Mouse (Mus musculus) neutrophil, adult 5-6 weeks (primary cell): ENCODE measurements around the gene Fut2. TPM values are rescaled to one million over a fixed set of nuclear protein-coding genes. Genes with fewer than 3 reads are reported as not detected.

Experiments used
- ATAC-seq: fragments of 151-379, 151-347 bp; 2 replicates; pipeline ENCODE4 v1.8.0; 2017; ENCODE audit warnings: mild to moderate bottlenecking, moderate TSS enrichment; ENCODE audit not compliant: insufficient number of reproducible peaks, poor library complexity, low FRiP score, severe bottlenecking; ENCODE audit errors: extremely low read depth
- total RNA-seq: library from RNA; stranded (forward); fragments of 200-1000 nt; gene quantifications from 2 replicates; pipeline ENCODE4 v1.2.3, GENCODE M21; 2017

The Fut2 gene
- total RNA-seq, 1 experiment from 2014 or later = 0.35 TPM

DNA sequence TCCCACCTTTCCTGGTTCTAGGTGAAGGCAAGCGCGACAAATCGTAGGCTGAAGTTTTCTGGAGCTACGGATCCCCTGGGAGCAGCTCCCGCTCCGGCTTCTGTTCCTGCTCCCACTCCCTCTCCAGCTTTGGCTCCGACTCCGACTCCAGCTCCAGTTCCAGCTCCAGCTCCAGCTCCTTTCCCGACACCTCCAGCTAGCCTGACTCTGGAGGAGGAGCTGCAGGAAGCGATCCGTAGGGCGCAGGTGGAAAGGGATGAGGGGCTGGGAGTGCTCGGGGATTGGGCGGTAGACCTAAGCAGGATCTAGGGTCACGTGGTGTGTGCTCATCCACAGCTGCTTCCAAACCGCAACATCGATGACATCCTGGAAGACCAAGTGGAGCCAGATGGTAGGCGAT lies 22.0 kb downstream of the Fut2 start:
- no peak for ATAC-seq

DNA sequence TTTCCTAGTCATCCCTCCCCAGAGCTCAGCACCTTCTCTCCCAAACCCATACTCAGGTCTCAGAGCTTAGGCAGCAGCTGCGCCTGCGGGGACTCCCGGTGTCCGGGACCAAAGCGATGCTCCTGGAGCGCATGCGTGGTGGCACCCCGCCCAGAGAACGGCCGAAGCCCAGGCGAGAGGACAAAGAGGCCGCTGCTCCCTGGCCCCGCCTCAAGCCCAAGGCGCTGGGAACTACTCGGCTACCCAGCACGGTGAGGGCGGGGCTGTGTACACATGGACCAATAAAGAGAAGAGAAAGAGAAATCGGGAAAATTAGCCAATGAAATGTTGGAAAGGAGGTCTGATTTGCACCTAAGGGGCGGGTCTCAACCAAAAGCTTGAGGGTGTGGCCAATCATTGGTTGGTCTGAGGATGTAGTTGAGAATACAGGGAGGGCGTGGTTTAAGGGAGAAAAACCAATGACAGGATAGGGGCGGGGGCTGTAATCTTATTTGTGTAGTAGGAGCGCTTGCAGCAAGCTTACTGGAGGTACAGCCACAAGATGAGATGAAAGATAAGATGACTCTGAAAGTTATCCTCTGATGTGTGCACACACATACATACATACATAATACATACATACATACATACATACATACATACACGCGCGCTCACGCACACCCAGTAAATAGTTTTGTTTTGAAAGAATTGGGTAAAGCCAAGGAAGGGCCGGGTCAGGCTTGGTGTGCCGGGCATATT lies 22.6 kb downstream of the Fut2 start:
- peak; percentile 51; the same call in 1 of the 2 replicates for ATAC-seq

GRCm38 (mm10) chr7:45642503-45643255 lies 23.5 kb downstream of the Fut2 start:
- no peak for ATAC-seq

GRCm38 (mm10) chr7:45642083-45642482 lies 24.1 kb downstream of the Fut2 start:
- ATAC-seq = no peak

- no peak for ATAC-seq
Observed at GRCm38 (mm10) chr7:45641391-45642040, 24.7 kb downstream of the Fut2 start.

DNA sequence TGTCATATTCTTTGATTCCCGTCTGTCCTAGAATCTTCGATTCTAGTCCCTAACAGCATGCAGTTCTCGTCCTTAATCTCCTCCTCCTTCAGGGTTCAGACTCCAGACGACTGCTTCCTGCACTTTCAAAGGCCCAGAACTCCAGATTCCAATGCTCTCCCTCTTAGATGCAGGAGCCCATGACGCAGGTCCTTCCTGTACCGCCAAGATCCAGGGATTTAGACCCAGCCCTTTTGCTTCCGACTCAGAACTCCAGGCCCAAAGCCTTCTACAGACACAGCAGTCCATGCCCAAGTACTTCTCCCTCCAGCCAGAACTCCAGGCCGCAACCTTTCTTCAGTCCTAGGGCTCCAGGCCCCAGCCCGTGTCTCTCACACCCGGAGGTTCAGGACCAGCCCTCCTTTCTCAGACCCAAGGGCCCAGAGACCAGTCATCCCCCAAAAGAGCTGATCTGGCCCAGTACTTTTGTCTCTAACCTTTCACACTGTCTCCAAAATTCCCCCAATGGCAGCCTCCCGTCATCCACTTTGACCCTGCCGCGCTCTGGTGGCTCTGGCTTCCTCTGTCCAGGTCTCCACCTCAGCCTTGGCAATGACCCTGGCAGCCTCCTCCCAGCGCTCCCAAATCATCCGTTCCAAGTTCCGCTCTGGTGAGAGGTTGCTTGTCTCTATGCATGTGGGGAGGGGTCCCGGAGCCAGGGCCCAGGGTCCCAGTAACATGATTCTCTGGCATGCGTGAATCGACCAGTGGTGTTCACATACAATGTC lies 25.8 kb downstream of the Fut2 start:
- ATAC-seq = no peak

GRCm38 (mm10) chr7:45639561-45640027 lies 26.6 kb downstream of the Fut2 start, which contains the start of gene Mamstr:
Gene Mamstr (plus strand): TSS chr7:45639977.
- no peak for ATAC-seq

DNA sequence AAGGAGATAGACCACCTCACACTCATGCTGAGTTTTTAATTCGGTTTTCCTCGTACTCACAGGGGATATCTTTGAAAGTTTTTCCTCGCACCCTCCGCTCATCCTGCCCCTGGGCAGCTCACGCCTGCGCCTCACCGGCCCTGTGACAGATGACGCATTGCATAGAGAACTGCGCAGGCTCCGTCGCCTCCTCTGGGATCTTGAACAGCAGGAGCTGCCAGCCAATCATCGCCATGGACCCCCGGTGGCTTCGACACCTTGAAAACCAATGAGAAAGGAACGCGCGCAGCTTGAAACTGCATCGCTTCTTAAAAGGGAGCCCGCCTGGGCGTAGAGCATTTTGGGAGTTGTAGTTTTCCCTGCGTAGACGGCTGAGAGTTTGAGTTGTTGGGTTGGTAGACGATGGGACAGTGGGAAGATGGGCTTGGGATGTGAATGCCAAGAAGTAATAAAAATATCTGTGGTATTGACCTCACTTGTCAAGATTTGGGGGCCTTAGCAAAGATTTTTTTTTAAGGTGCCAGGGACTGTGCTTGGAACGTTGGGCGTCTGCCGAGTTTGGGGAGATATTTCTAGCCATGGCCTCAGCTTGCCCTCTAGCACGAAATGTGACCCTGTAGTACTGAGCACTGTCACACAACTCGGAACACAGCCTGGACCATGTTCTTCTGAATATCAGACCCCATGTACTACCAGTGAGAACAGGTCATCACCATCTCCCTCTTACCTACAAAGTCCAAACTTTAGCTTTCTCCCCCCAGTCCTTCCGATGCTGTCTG lies 27.4 kb downstream of the Fut2 start:
- ATAC-seq = no peak

DNA sequence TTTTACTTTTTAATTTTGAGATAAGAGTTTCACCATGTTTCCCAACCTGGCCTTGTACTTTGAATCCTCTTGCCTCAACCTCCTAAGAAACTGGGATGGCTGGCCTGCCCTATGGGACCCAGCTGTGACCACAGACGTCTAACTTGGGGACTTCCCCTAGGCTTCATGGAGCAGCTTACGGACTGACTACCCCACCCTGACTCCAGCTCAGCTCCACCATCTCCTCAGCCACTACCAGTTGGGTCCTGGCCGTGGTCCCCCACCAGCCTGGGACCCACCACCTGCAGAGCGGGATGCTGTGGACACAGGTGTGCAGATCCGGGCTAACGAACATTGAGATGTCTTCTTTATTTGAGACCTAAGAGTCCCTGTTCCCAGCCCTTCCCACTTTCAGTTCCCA lies 28.5 kb downstream of the Fut2 start:
- ATAC-seq = no peak

DNA sequence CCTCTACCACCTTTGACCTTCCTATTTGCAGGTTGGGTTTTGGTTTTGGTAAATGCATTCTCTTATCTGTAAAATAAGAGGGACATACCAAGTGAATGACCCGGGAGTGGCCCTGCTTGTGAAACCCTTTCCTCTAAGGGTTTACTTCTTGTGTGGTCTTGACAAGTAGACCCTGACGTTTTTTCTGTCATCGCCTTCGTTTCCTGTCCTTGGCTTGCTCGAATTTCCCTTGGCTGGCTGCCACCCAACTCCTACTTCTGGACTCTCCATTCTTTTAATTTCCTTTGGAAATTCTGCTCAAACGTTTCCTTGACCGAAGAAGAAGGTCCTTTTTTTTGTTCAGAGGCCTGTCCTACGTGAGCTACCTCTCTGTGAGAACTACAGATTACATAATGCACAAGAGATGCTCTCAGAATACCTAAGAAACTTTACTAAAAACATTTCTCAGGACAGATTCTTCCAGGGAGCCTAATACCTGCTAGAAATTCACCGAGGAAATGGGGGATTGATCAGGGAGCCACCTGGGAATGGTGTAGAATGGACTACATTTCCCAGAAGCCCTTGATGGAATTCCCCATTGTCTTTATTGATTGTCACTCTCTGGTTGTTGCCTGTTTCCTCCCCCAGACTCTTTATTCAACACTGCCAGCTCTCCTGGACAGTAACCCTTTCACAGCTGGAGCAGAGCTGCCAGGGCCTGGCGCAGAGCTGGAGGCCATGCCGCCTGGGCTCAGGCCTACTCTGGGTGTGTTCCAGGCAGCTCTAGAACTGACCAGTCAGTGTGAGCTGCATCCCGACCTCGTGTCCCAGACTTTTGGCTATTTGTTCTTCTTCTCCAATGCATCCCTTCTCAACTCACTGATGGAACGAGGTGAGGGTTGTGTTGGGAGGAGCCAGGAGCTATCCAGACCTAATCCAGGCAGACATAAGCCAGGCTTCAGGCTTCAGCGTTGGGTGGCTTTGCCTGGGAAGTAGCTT lies 30.2 kb downstream of the Fut2 start:
- no peak for ATAC-seq

DNA sequence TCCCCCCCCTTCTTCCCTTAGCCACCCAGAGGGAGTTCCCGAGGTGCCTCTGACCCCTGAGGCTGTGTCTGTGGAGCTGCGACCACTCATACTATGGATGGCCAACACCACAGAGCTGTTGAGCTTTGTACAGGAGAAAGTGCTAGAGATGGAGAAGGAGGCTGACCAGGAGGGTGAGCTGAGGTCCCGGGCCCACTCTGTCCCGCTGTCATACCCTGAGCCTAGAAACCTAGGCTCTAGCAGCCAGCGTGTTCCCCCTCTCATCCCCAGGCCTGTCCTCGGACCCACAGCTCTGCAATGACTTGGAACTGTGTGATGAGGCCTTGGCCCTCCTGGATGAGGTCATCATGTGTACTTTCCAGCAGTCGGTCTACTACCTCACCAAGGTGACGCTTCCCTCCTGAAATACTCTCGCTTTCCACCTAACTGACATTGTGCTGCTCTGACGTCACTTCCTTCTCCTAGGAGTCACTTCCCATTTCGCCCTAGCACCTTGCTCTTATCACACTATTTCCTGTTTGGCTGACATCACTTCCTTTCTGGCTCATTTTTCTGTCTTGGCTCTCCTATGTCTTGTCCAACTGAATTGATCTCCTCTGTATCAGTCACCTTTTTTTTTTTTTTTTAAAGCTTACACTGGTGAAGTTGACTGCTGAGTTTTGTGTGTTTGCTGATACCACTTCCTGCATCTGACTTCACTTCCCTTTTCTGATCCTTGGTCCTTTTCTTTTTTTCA lies 31.1 kb downstream of the Fut2 start:
- peak; percentile 92 for ATAC-seq

DNA sequence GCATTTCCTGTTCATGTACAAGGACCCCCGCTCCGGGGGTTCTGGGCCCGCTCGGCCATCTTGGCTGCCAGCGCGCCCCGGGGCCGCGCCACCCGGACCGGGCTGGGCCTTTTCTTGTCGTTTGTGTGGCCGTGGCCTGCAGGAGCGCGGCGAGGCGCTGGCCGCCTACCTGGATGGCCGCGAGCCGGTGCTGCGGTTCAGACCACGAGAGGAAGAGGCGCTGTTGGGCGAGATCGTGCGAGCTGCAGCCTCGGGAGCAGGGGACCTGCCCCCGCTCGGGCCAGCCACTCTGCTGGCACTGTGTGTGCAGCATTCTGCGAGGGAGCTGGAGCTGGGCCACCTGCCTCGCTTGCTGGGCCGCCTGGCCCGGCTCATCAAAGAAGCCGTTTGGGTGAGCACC lies 33.7 kb downstream of the Fut2 start:
- ATAC-seq = no peak

DNA sequence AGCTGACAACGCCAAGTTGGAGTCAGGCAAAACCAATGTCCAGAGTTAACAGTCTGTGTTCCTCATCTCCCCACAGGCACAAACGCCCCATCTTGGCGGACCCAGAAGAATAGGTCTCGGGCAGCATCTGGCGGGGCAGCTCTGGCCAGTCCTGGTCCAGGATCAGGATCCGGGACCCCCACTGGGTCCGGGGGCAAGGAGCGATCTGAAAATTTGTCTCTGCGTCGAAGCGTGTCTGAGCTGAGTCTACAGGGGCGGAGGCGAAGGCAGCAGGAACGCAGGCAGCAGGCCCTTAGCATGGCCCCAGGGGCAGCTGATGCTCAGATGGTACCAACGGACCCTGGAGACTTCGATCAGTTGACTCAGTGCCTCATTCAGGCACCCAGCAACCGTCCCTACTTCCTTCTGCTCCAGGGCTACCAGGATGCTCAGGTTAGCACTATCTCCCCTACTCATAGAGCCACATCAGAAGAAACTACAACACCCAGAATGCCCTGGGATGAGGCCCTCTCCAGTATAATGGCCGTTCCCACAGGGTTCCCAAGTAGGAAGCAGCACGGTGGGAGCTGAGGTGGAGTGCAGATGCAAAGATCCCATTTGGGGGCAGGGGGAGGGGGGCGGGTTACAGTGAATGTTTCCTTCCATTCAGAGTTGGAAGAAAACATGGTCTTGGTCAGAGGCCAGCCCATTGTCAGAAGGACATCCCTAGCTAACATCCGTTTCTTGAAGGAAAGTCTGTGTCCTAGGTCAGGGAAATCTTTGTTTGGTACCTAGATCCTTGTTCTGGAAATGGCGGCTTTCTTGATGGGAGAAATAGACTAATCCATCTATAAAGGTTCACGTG lies 35.9 kb downstream of the Fut2 start:
- no peak for ATAC-seq

- peak; percentile 81 for ATAC-seq
Observed at GRCm38 (mm10) chr7:45628364-45629294, 37.6 kb downstream of the Fut2 start.

- ATAC-seq = no peak
Observed at GRCm38 (mm10) chr7:45627261-45627660, 38.9 kb downstream of the Fut2 start, which contains the start of gene Rasip1. Gene Rasip1 (plus strand): TSS chr7:45627488.
